Mouse (Mus musculus) kidney, adult 11 months (tissue): Measurements from ENCODE around the gene AI661453.

Experiments
- DNase-seq: peaks from one replicate; pipeline ENCODE4 v3.0.0; 2022

Gene AI661453

GRCm38 (mm10) chr17:47504228-47504627 is 67.8 kb downstream of the AI661453 start:
- DNase-seq: no peak

GRCm38 (mm10) chr17:47504941-47505346 is 68.5 kb downstream of the AI661453 start, which contains the start of gene Ccnd3:
Gene Ccnd3, plus strand, starts transcription at chr17:47505051.
- DNase-seq: peak; percentile 78

- no peak for DNase-seq
Observed at GRCm38 (mm10) chr17:47505566-47505965, 69.2 kb downstream of the AI661453 start.

GRCm38 (mm10) chr17:47506042-47506441 is 69.6 kb downstream of the AI661453 start:
- DNase-seq: no peak

GRCm38 (mm10) chr17:47506697-47507096 is 70.3 kb downstream of the AI661453 start:
- no peak for DNase-seq

- no peak for DNase-seq
Observed at GRCm38 (mm10) chr17:47507523-47507922, 71.1 kb downstream of the AI661453 start.

- peak; percentile 97 for DNase-seq
Observed at GRCm38 (mm10) chr17:47508012-47508608, 71.7 kb downstream of the AI661453 start.

- DNase-seq: no peak
Observed at GRCm38 (mm10) chr17:47509031-47509705, 72.8 kb downstream of the AI661453 start.

GRCm38 (mm10) chr17:47511111-47512020 is 75.0 kb downstream of the AI661453 start:
- DNase-seq: peak; percentile 99

- no peak for DNase-seq
Observed at GRCm38 (mm10) chr17:47512956-47513775, 76.8 kb downstream of the AI661453 start.

GRCm38 (mm10) chr17:47515180-47515844 is 78.9 kb downstream of the AI661453 start:
- no peak for DNase-seq

- no peak for DNase-seq
Observed at GRCm38 (mm10) chr17:47516232-47516631, 79.8 kb downstream of the AI661453 start.

- peak; percentile 25 for DNase-seq
Observed at GRCm38 (mm10) chr17:47518205-47518604, 81.8 kb downstream of the AI661453 start.
